Mouse (Mus musculus) cerebellum, adult 18-20 months (tissue): Measurements from ENCODE around the gene Lonp2.
A peak's percentile ranks its signal among the peaks of the same experiment; 100 is the strongest.

Experiments
- DNase-seq, 2 experiments: peaks; one replicate each; pipeline ENCODE4 v3.0.0; 2021

Gene Lonp2

GRCm38 (mm10) chr8:86624915-86625314 is 1.1 kb downstream of the Lonp2 start:
- DNase-seq: peak in 1 of 2 experiments; percentile 10

- no peak for DNase-seq
Measured at GRCm38 (mm10) chr8:86630212-86630611, 6.4 kb downstream of the Lonp2 start.

GRCm38 (mm10) chr8:86631395-86631794 is 7.6 kb downstream of the Lonp2 start:
- no peak for DNase-seq

- DNase-seq: peak in 1 of 2 experiments; percentile 15
Measured at GRCm38 (mm10) chr8:86637826-86638225, 14.0 kb downstream of the Lonp2 start.

GRCm38 (mm10) chr8:86638981-86639380 is 15.1 kb downstream of the Lonp2 start:
- no peak for DNase-seq

GRCm38 (mm10) chr8:86642682-86643081 is 18.8 kb downstream of the Lonp2 start:
- no peak for DNase-seq

GRCm38 (mm10) chr8:86644661-86645060 is 20.8 kb downstream of the Lonp2 start:
- no peak for DNase-seq

GRCm38 (mm10) chr8:86647771-86648170 is 23.9 kb downstream of the Lonp2 start:
- no peak for DNase-seq

GRCm38 (mm10) chr8:86651416-86651815 is 27.6 kb downstream of the Lonp2 start:
- DNase-seq: peak; percentile 6 to 21

GRCm38 (mm10) chr8:86652546-86652945 is 28.7 kb downstream of the Lonp2 start:
- DNase-seq: no peak

- no peak for DNase-seq
Measured at GRCm38 (mm10) chr8:86654578-86654977, 30.7 kb downstream of the Lonp2 start.

- DNase-seq: no peak
Measured at GRCm38 (mm10) chr8:86668750-86669149, 44.9 kb downstream of the Lonp2 start.

GRCm38 (mm10) chr8:86669259-86669658 is 45.4 kb downstream of the Lonp2 start:
- DNase-seq: no peak

GRCm38 (mm10) chr8:86686629-86687028 is 62.8 kb downstream of the Lonp2 start:
- no peak for DNase-seq

GRCm38 (mm10) chr8:86692107-86692506 is 68.3 kb downstream of the Lonp2 start:
- DNase-seq: no peak

- no peak for DNase-seq
Measured at GRCm38 (mm10) chr8:86694011-86694410, 70.2 kb downstream of the Lonp2 start.

GRCm38 (mm10) chr8:86695703-86696102 is 71.9 kb downstream of the Lonp2 start:
- DNase-seq: no peak

- DNase-seq: no peak
Measured at GRCm38 (mm10) chr8:86698811-86699421, 75.1 kb downstream of the Lonp2 start.

GRCm38 (mm10) chr8:86699471-86699870 is 75.6 kb downstream of the Lonp2 start:
- DNase-seq: no peak

- no peak for DNase-seq
Measured at GRCm38 (mm10) chr8:86702453-86702852, 78.6 kb downstream of the Lonp2 start.

- no peak for DNase-seq
Measured at GRCm38 (mm10) chr8:86705317-86705716, 81.5 kb downstream of the Lonp2 start.

- DNase-seq: no peak
Measured at GRCm38 (mm10) chr8:86706756-86707155, 82.9 kb downstream of the Lonp2 start.

- DNase-seq: no peak
Measured at GRCm38 (mm10) chr8:86707873-86708272, 84.0 kb downstream of the Lonp2 start.

- DNase-seq: no peak
Measured at GRCm38 (mm10) chr8:86712594-86712993, 88.8 kb downstream of the Lonp2 start.
